Mouse (Mus musculus): ENCODE results near the gene Snx1. TPM values are rescaled to one million over a fixed set of nuclear protein-coding genes. Genes with fewer than 3 reads are reported as not detected.

Gene Snx1
- 33.2 and 33.6 TPM in 2 replicates for polyA plus RNA-seq (2012; rRNA removed)

GRCm38 (mm10) chr9:66126456-66127192, at the start of gene Snx1, which contains the start of gene Ciao2a:
Gene Snx1 (minus strand): TSS chr9:66126587.
Gene Ciao2a (plus strand): TSS chr9:66126611.
- Histone ChIP-seq H3K27ac (ENCODE audit: insufficient read depth, low read length) (peak within 1 kb of the TSS; percentile 75), H3K4me3 (ENCODE audit: extremely low read depth, insufficient read depth, insufficient read length) (peak within 1 kb of the TSS; percentile 71), H3K4me1 (ENCODE audit: control insufficient read depth, insufficient read depth, insufficient read length) (peaks cover 3% of the 10 kb centered on the region; the same call in 1 of the 2 replicates), H3K27me3 (ENCODE audit: control insufficient read depth, insufficient read depth, low read length) (no peaks in the 10 kb centered on the region), H3K36me3 (ENCODE audit: control insufficient read depth, insufficient read depth, low read length) (no peaks in the 10 kb centered on the region)
- TF ChIP-seq CTCF (IDR thresholded peaks at IDR 0.05; ENCODE audit: extremely low read depth, insufficient read depth, insufficient read length, insufficient replicate concordance) (no peak), POLR2A (IDR thresholded peaks at IDR 0.05; ENCODE audit: low read depth, low read length) (peak; percentile 19; the same call in 1 of the 2 replicates)
- WGBS = under 1% methylated on average over 34 of the region's 34 CpGs
- DNase-seq (ENCODE audit: low read depth in 1 of 2, low spot score in 2 of 2) = peak; percentile 95 to 97

- Histone ChIP-seq H3K27me3 (ENCODE audit: control insufficient read depth, insufficient read depth, low read length) (no peaks in the 10 kb centered on the region), H3K27ac (ENCODE audit: insufficient read depth, low read length) (no peak overlapping the region), H3K36me3 (ENCODE audit: control insufficient read depth, insufficient read depth, low read length) (no peaks in the 10 kb centered on the region), H3K4me3 (ENCODE audit: extremely low read depth, insufficient read depth, insufficient read length) (no peak overlapping the region), H3K4me1 (ENCODE audit: control insufficient read depth, insufficient read depth, insufficient read length) (no peaks in the 10 kb centered on the region)
- TF ChIP-seq CTCF (IDR thresholded peaks at IDR 0.05; ENCODE audit: extremely low read depth, insufficient read depth, insufficient read length, insufficient replicate concordance) (no peak), POLR2A (IDR thresholded peaks at IDR 0.05; ENCODE audit: low read depth, low read length) (no peak)
- WGBS = 82% methylated on average over 3 of the region's 3 CpGs
- no peak for DNase-seq (ENCODE audit: low read depth in 1 of 2, low spot score in 2 of 2)
These were observed 48.6 kb upstream of the Snx1 start for GRCm38 (mm10) chr9:66174985-66175384.

- TF ChIP-seq POLR2A (IDR thresholded peaks at IDR 0.05; ENCODE audit: low read depth, low read length) = no peak
- no peak for TF ChIP-seq CTCF (IDR thresholded peaks at IDR 0.05; ENCODE audit: extremely low read depth, insufficient read depth, insufficient read length, insufficient replicate concordance)
- H3K27me3 ChIP-seq (ENCODE audit: control insufficient read depth, insufficient read depth, low read length) = no peaks in the 10 kb centered on the region
- H3K36me3 ChIP-seq (ENCODE audit: control insufficient read depth, insufficient read depth, low read length) = no peaks in the 10 kb centered on the region
- H3K4me1 ChIP-seq (ENCODE audit: control insufficient read depth, insufficient read depth, insufficient read length) = no peaks in the 10 kb centered on the region
- 97% methylated on average over 5 of the region's 5 CpGs for WGBS
- H3K4me3 ChIP-seq (ENCODE audit: extremely low read depth, insufficient read depth, insufficient read length) = no peak overlapping the region
- H3K27ac ChIP-seq (ENCODE audit: insufficient read depth, low read length) = no peak overlapping the region
- no peak for DNase-seq (ENCODE audit: low read depth in 1 of 2, low spot score in 2 of 2)
These were observed 47.0 kb upstream of the Snx1 start for GRCm38 (mm10) chr9:66173316-66173855.

GRCm38 (mm10) chr9:66171275-66171921, 45.0 kb upstream of the Snx1 start:
- Histone ChIP-seq H3K4me3 (ENCODE audit: extremely low read depth, insufficient read depth, insufficient read length) (no peak overlapping the region), H3K27ac (ENCODE audit: insufficient read depth, low read length) (no peak overlapping the region), H3K36me3 (ENCODE audit: control insufficient read depth, insufficient read depth, low read length) (no peaks in the 10 kb centered on the region), H3K4me1 (ENCODE audit: control insufficient read depth, insufficient read depth, insufficient read length) (no peaks in the 10 kb centered on the region), H3K27me3 (ENCODE audit: control insufficient read depth, insufficient read depth, low read length) (no peaks in the 10 kb centered on the region)
- no peak for DNase-seq (ENCODE audit: low read depth in 1 of 2, low spot score in 2 of 2)
- TF ChIP-seq POLR2A (IDR thresholded peaks at IDR 0.05; ENCODE audit: low read depth, low read length) = no peak
- no peak for TF ChIP-seq CTCF (IDR thresholded peaks at IDR 0.05; ENCODE audit: extremely low read depth, insufficient read depth, insufficient read length, insufficient replicate concordance)
- 86% methylated on average over 12 of the region's 12 CpGs for WGBS

- H3K36me3 ChIP-seq (ENCODE audit: control insufficient read depth, insufficient read depth, low read length) = no peaks in the 10 kb centered on the region
- H3K27me3 ChIP-seq (ENCODE audit: control insufficient read depth, insufficient read depth, low read length) = no peaks in the 10 kb centered on the region
- H3K27ac ChIP-seq (ENCODE audit: insufficient read depth, low read length) = no peak overlapping the region
- TF ChIP-seq CTCF (IDR thresholded peaks at IDR 0.05; ENCODE audit: extremely low read depth, insufficient read depth, insufficient read length, insufficient replicate concordance) = no peak
- no peak for TF ChIP-seq POLR2A (IDR thresholded peaks at IDR 0.05; ENCODE audit: low read depth, low read length)
- H3K4me1 ChIP-seq (ENCODE audit: control insufficient read depth, insufficient read depth, insufficient read length) = no peaks in the 10 kb centered on the region
- no peak for DNase-seq (ENCODE audit: low read depth in 1 of 2, low spot score in 2 of 2)
- WGBS = 96% methylated on average over 5 of the region's 5 CpGs
- H3K4me3 ChIP-seq (ENCODE audit: extremely low read depth, insufficient read depth, insufficient read length) = no peak overlapping the region
These were observed 44.1 kb upstream of the Snx1 start for GRCm38 (mm10) chr9:66170506-66170905.

GRCm38 (mm10) chr9:66168233-66168632, 41.8 kb upstream of the Snx1 start:
- Histone ChIP-seq H3K27me3 (ENCODE audit: control insufficient read depth, insufficient read depth, low read length) (no peaks in the 10 kb centered on the region), H3K36me3 (ENCODE audit: control insufficient read depth, insufficient read depth, low read length) (no peaks in the 10 kb centered on the region), H3K4me1 (ENCODE audit: control insufficient read depth, insufficient read depth, insufficient read length) (no peaks in the 10 kb centered on the region), H3K4me3 (ENCODE audit: extremely low read depth, insufficient read depth, insufficient read length) (no peak overlapping the region), H3K27ac (ENCODE audit: insufficient read depth, low read length) (no peak overlapping the region)
- WGBS = 54% methylated on average over 1 of the region's 1 CpGs
- no peak for DNase-seq (ENCODE audit: low read depth in 1 of 2, low spot score in 2 of 2)
- TF ChIP-seq POLR2A (IDR thresholded peaks at IDR 0.05; ENCODE audit: low read depth, low read length) (no peak), CTCF (IDR thresholded peaks at IDR 0.05; ENCODE audit: extremely low read depth, insufficient read depth, insufficient read length, insufficient replicate concordance) (no peak)
